Mouse (Mus musculus) thymus, postnatal 10 days (tissue): ENCODE measurements at regions not wholly inside any gene's neighbourhood (a gene's known extent, or its start where the extent isn't known, plus 50 kb on each side); places are given as distances from the start of the nearest gene placed in this dataset.

Source experiments
- DNase-seq, 2 experiments: peaks; one replicate each; pipeline ENCODE4 v3.0.0; 2021; ENCODE audit warnings: low spot score in 2 of 2

GRCm38 (mm10) chr9:47387716-47388300, 142.2 kb upstream of the Cadm1 start:
- no peak for DNase-seq

GRCm38 (mm10) chr9:47389901-47390300, 140.1 kb upstream of the Cadm1 start:
- DNase-seq: no peak

- no peak for DNase-seq
These were observed 138.3 kb upstream of the Cadm1 start for GRCm38 (mm10) chr9:47391669-47392068.

- no peak for DNase-seq
These were observed 130.4 kb upstream of the Cadm1 start for GRCm38 (mm10) chr9:47399598-47399997.

GRCm38 (mm10) chr9:47400117-47400823, 129.7 kb upstream of the Cadm1 start:
- DNase-seq: no peak

- no peak for DNase-seq
These were observed 128.5 kb upstream of the Cadm1 start for GRCm38 (mm10) chr9:47401511-47401910.

- DNase-seq: no peak
These were observed 126.7 kb upstream of the Cadm1 start for GRCm38 (mm10) chr9:47403317-47403716.

GRCm38 (mm10) chr9:47404821-47405220, 125.2 kb upstream of the Cadm1 start:
- no peak for DNase-seq

- no peak for DNase-seq
These were observed 124.4 kb upstream of the Cadm1 start for GRCm38 (mm10) chr9:47405547-47405946.

- DNase-seq: no peak
These were observed 122.8 kb upstream of the Cadm1 start for GRCm38 (mm10) chr9:47407007-47407670.

GRCm38 (mm10) chr9:47408061-47408460, 121.9 kb upstream of the Cadm1 start:
- no peak for DNase-seq

GRCm38 (mm10) chr9:47409579-47409978, 120.4 kb upstream of the Cadm1 start:
- DNase-seq: no peak

GRCm38 (mm10) chr9:47412786-47413185, 117.2 kb upstream of the Cadm1 start:
- DNase-seq: no peak

GRCm38 (mm10) chr9:47414350-47414988, 115.5 kb upstream of the Cadm1 start:
- no peak for DNase-seq

- DNase-seq: no peak
These were observed 107.8 kb upstream of the Cadm1 start for GRCm38 (mm10) chr9:47422151-47422599.

- DNase-seq: no peak
These were observed 107.1 kb upstream of the Cadm1 start for GRCm38 (mm10) chr9:47422741-47423461.

GRCm38 (mm10) chr9:47423462-47423832, 106.5 kb upstream of the Cadm1 start:
- no peak for DNase-seq

GRCm38 (mm10) chr9:47424191-47424590, 105.8 kb upstream of the Cadm1 start:
- no peak for DNase-seq

GRCm38 (mm10) chr9:47426712-47427111, 103.3 kb upstream of the Cadm1 start:
- no peak for DNase-seq

- DNase-seq: no peak
These were observed 101.1 kb upstream of the Cadm1 start for GRCm38 (mm10) chr9:47428710-47429341.

- no peak for DNase-seq
These were observed 100.3 kb upstream of the Cadm1 start for GRCm38 (mm10) chr9:47429691-47430090.
